Mouse (Mus musculus): ENCODE data around the gene Dusp5. TPM values are rescaled to one million over a fixed set of nuclear protein-coding genes. Genes with fewer than 3 reads are reported as not detected.
"Not testable (repeated sequence)": the region's sequence is repeated elsewhere in the genome, so short reads cannot be mapped to it uniquely, and the experiment has no call there.

Gene Dusp5
- polyA plus RNA-seq, 1 experiment from 2014 or later, result 3.8 TPM

DNA sequence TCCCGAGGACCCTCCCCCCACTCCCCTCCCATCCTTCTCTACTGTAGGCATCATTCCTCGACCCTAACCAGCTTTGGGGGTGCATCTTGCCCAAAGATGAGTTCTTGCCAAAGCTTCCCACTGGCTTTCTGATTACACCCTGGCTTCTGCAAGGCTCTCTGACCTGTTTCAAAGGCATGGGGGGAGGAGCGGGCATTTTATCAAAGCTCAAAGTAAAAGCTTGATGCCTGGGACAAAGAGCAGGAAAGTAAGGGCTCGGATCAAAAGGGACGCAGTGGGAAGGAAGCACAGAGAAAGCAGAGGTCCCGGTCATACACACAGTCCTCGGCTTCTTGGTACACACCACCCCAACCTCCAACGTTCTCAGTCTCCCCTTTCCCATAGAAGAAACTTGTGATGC is 45.2 kb downstream of the Dusp5 start:
- H3K4me3 ChIP-seq, result no peak overlapping the region
- H3K27me3 ChIP-seq (ENCODE audit: insufficient read depth, poor library complexity, severe bottlenecking), result no peaks in the 10 kb centered on the region
- no peak for DNase-seq (ENCODE audit: low spot score)
- H3K4me1 ChIP-seq (replicated peaks), result 0 out of 2 replicates have a peak, but pooled peaks cover 4% of the 10 kb centered on the region
- H3K27ac ChIP-seq, result no peak overlapping the region
- H3K9me3 ChIP-seq, result no peaks in the 10 kb centered on the region
- H3K36me3 ChIP-seq, result no peaks in the 10 kb centered on the region
- 49% methylated on average over 8 of the region's 8 CpGs for WGBS

DNA sequence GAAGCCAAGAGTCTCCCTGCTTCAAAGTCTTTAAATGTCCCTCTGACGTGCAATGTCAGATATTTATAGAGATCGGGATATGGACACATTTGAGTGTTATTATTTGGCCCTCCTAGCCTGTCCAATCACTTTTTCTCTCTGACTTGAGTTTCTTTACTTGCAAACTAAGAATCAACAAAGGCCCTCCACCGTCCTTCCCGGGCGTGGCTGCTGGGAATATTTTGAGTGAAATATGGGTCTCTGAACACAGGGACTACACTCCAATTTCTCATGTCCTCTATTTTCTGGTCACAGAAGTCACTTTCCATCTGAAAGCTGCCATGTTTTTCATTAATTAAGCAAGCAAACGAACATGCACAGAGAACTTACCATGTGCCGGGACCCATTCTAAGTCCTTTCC is 45.6 kb downstream of the Dusp5 start:
- Histone ChIP-seq H3K4me1 (replicated peaks) (0 out of 2 replicates have a peak, but pooled peaks cover 4% of the 10 kb centered on the region), H3K4me3 (no peak overlapping the region), H3K36me3 (no peaks in the 10 kb centered on the region), H3K27ac (no peak overlapping the region), H3K9me3 (no peaks in the 10 kb centered on the region), H3K27me3 (ENCODE audit: insufficient read depth, poor library complexity, severe bottlenecking) (no peaks in the 10 kb centered on the region)
- no peak for DNase-seq (ENCODE audit: low spot score)
- 88% methylated on average over 7 of the region's 7 CpGs for WGBS

DNA sequence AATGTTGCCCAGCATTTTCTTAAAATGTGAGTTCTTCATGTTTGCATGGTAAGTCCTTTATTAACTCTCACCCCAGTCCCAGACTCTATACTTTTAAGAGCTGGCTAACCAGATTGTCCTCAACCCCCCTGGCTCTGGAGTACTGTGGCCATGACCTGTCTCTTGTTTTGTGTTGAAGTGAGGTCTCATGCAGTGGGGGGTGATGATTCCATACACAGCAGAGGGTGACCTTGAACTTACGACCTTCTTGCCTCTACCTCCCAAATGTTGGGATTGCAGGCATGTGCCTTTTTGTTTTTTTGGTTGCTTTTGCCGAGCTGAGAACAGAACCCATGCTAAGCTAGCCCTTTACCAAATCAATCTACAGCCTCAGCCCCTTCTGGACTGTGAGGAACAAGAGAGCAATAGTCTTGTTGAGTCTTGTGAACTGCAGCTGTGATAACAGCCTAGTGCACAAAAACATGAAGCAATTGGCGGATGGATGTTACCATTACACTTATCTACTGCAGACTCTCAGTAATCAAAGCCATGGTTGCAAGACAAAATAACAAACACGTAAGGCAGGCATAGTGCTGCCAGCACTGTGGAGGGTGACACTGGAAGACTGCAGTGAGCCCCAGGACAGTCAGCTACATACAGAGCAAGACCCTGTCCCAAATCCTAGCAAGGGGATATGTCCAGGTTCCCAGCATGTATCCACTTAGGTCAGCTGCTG is 46.5 kb downstream of the Dusp5 start:
- Histone ChIP-seq H3K4me3 (no peak overlapping the region), H3K4me1 (replicated peaks) (0 out of 2 replicates have a peak, but pooled peaks cover 4% of the 10 kb centered on the region), H3K9me3 (no peaks in the 10 kb centered on the region), H3K27me3 (ENCODE audit: insufficient read depth, poor library complexity, severe bottlenecking) (no peaks in the 10 kb centered on the region), H3K27ac (no peak overlapping the region), H3K36me3 (no peaks in the 10 kb centered on the region)
- 73% methylated on average over 4 of the region's 4 CpGs for WGBS
- no peak for DNase-seq (ENCODE audit: low spot score)

DNA sequence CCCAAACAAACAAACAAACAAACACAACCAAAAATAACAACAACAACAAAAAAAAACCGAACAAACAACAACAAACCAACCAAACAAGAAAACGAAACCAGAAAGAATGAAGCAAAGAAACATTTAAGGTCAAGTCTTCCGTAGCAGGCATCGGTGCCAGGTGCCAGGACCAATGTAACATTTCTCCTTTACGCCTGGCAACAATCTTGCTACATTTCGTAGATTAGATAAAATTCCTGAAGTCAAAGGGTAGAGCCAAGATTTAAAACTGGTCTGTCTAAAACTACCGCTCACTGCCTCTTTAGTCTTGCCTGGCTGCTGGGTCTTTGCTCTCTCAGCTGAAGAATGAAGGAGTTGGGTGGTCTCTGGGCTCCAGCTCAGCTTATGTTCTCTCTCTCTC is 47.2 kb downstream of the Dusp5 start:
- Histone ChIP-seq H3K4me1 (replicated peaks) (0 out of 2 replicates have a peak, but pooled peaks cover 4% of the 10 kb centered on the region), H3K9me3 (no peaks in the 10 kb centered on the region), H3K4me3 (no peak overlapping the region), H3K36me3 (no peaks in the 10 kb centered on the region), H3K27me3 (ENCODE audit: insufficient read depth, poor library complexity, severe bottlenecking) (no peaks in the 10 kb centered on the region), H3K27ac (no peak overlapping the region)
- 90% methylated on average over 7 of the region's 7 CpGs for WGBS
- no peak for DNase-seq (ENCODE audit: low spot score)

DNA sequence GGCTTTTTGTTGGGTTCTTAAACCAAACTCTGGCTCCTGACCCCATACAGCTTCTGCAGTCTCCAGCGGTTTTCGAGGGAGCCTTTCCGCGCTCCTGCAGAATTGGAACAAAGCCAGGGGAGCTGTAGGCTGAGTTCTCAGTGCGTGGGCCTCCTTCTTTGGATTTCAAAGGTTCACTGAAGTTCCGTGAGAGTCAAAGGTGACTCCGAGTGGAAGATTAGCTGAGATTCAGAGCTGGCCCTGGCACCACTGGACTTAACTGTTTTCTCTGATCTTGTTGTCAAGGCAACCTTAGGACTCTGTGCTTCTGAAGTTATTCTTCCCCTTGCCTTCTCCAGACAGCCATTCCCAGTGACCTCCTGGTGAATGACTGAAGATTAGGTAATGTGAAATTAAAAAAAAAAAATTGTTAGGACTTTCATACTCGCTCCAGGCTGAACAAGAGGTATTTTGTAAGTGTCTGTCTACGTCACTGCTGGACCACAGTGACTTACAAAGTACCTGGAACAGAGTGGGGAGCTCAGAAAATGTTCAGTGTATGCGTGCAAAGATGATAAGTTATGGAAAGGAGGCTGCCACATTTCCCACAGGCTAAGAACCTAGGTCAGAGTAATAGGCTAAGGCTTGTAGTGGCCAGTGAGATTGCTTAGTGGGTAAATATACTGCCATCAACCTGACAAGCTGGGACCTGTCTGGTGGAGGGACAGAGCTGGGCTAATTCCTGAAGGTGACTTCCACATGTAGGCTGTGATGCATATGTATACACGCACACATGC is 48.3 kb downstream of the Dusp5 start:
- no peaks in the 10 kb centered on the region for H3K27me3 ChIP-seq (ENCODE audit: insufficient read depth, poor library complexity, severe bottlenecking)
- no peak overlapping the region for H3K27ac ChIP-seq
- 64% methylated on average over 11 of the region's 11 CpGs for WGBS
- H3K9me3 ChIP-seq, result no peaks in the 10 kb centered on the region
- 0 out of 2 replicates have a peak, but pooled peaks cover 4% of the 10 kb centered on the region for H3K4me1 ChIP-seq (replicated peaks)
- DNase-seq (ENCODE audit: low spot score), result no peak
- H3K4me3 ChIP-seq, result no peak overlapping the region
- no peaks in the 10 kb centered on the region for H3K36me3 ChIP-seq

DNA sequence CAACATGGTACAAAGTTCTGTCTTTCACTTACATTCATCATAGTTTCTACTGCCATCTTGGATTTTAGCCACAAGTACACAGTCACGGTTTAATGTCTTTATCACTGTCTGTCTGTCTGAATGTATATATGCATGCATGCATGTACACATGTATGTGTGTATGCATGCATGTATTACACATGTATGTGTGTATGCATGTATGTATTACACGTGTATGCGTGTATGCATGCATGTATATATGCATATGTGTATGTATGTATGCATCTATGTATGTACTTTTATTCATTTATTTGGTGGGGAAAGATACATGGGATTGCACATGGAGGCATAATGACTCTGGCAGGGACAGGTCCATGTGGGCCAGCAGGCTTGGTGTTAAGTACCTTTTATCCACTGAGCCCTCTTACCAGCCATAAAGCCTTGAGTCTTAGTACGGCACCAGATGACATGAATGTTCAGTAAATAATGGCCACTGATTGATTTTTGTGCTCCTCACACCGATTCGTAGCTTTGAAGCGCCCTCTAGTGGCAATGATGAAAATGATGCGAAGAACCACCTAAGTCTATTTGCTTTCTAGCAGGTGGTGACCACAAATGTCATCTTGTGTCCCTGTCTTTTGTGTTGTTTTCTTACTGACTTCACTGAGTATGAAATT is 49.8 kb downstream of the Dusp5 start:
- DNase-seq (ENCODE audit: low spot score), result peak; percentile 67
- H3K27me3 ChIP-seq (ENCODE audit: insufficient read depth, poor library complexity, severe bottlenecking), result no peaks in the 10 kb centered on the region
- 16% methylated on average over 8 of the region's 8 CpGs for WGBS
- no peaks in the 10 kb centered on the region for H3K36me3 ChIP-seq
- H3K4me3 ChIP-seq, result no peak overlapping the region
- peaks cover under 1% of the 10 kb centered on the region; the same call in 1 of the 2 replicates for H3K9me3 ChIP-seq
- H3K4me1 ChIP-seq (replicated peaks), result 0 out of 2 replicates have a peak, but pooled peaks cover 4% of the 10 kb centered on the region
- H3K27ac ChIP-seq, result no peak overlapping the region

DNA sequence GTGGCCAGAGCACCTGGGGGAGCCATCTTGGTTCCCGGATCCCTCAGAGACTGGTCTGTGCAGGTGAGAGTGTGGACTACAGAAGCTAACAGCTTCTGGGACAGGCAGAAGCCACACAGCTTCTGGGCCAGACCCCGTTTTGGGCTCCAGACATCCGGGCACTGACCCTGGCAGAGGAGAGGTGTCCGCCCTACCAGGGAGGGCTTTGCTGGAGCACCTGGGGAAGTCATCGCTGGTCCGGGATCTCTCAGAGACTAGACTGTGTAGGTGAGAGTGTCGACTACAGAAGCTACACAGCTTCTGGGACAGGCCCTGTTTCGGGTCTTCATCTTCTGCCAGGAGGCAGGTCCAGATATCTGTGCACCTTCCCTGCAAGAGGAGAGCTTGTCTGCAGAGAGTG is 51.4 kb downstream of the Dusp5 start:
- not testable (repeated sequence) for H3K4me1 ChIP-seq (replicated peaks); H3K36me3 ChIP-seq; H3K27ac ChIP-seq; H3K4me3 ChIP-seq; H3K27me3 ChIP-seq (ENCODE audit: insufficient read depth, poor library complexity, severe bottlenecking); DNase-seq (ENCODE audit: low spot score)
- H3K9me3 ChIP-seq, result peaks cover 16% of the 10 kb centered on the region
- WGBS, result 92% methylated on average over 8 of the region's 8 CpGs

DNA sequence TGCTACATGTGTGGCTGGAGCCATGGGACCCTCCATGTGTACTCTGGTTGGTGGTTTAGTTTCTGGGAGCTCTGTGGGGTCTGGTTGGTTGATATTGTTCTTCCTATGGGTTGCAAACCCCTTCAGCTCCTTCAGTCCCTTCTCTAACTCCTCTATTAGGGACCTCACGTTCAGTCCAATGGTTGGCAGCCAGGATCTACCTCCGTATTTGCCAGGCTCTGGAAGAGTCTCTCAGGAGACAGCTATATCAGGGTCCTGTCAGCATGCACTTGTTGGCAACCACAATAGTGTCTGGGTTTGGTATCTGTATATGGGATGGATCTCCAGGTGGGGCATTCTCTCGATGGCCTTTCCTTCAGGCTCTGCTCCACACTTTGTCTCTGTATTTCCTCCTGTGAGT is 58.8 kb downstream of the Dusp5 start:
- WGBS, result 88% methylated on average over 3 of the region's 3 CpGs
- DNase-seq (ENCODE audit: low spot score); H3K27ac ChIP-seq: not testable (repeated sequence)

DNA sequence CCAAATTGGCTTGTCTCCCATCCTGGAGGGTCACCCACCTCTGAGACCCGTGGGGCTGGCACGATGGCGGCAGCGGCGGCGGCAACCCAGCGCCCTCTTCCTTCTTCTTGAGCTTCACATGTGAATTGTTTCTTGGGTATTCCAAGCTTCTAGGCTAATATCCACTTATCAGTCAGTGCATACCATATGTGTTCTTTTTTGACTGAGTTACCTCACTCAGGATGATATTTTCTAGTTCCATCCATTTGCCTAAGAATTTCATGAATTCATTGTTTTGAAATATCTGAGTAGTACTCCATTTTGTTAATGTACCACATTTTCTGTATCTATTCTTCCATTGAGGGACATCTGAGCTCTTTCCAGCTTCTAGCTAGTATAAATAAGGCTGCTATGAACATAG is 60.1 kb downstream of the Dusp5 start, which contains the start of gene Nutf2-ps1:
Gene Nutf2-ps1, minus strand, starts transcription at position 101 of the 400 bp plus-strand sequence.
- WGBS, result 97% methylated on average over 7 of the region's 7 CpGs
- not testable (repeated sequence) for H3K27ac ChIP-seq; H3K4me1 ChIP-seq (replicated peaks); DNase-seq (ENCODE audit: low spot score); H3K27me3 ChIP-seq (ENCODE audit: insufficient read depth, poor library complexity, severe bottlenecking); H3K4me3 ChIP-seq; H3K36me3 ChIP-seq
- H3K9me3 ChIP-seq, result peaks cover 24% of the 10 kb centered on the region

More for the DNA sequence above, 58.8 kb downstream of the Dusp5 start:
- not testable (repeated sequence) for H3K4me1 ChIP-seq (replicated peaks); H3K4me3 ChIP-seq; H3K36me3 ChIP-seq; H3K27me3 ChIP-seq (ENCODE audit: insufficient read depth, poor library complexity, severe bottlenecking)
- H3K9me3 ChIP-seq, result peaks cover 27% of the 10 kb centered on the region

Other genes with a start within 250 kb of the Dusp5 start
- 33.3 and 47.9 TPM in 2 replicates for gene Mxi1, start 218.6 kb upstream of the Dusp5 start, polyA plus RNA-seq (2016; fragmentation: Nextera tagmentation; extraction: Ambion mirVana)
- not detected in 2 replicates for gene Gm10197, start 157.3 kb upstream of the Dusp5 start, polyA plus RNA-seq (2016; fragmentation: Nextera tagmentation; extraction: Ambion mirVana)
- gene Smndc1, start 138.5 kb upstream of the Dusp5 start, polyA plus RNA-seq (2016; fragmentation: Nextera tagmentation; extraction: Ambion mirVana), result 36.4 and 43.6 TPM in 2 replicates
- 516 and 585 TPM in 2 replicates for gene Nutf2-ps1, start 60.0 kb downstream of the Dusp5 start, polyA plus RNA-seq (2016; fragmentation: Nextera tagmentation; extraction: Ambion mirVana)
- 42.4 and 69.1 TPM in 2 replicates for gene Smc3, start 71.3 kb downstream of the Dusp5 start, polyA plus RNA-seq (2016; fragmentation: Nextera tagmentation; extraction: Ambion mirVana)
- 0.42 and 1.1 TPM in 2 replicates for gene Rbm20, start 148.2 kb downstream of the Dusp5 start, polyA plus RNA-seq (2016; fragmentation: Nextera tagmentation; extraction: Ambion mirVana)